Mouse (Mus musculus) embryonic fibroblast, embryonic 13.5 days (primary cell): Measurements from ENCODE around the gene Tex29.

Source experiments
- CTCF ChIP-seq: IDR thresholded peaks from 2 replicates; pipeline ENCODE4 v1.5.1; 2011; ENCODE audit warnings: mild to moderate bottlenecking, control low read depth, low read length, moderate library complexity, borderline replicate concordance; ENCODE audit not compliant: insufficient read depth
- POLR2A ChIP-seq: IDR thresholded peaks from 2 replicates; pipeline ENCODE4 v1.6.1; 2011; ENCODE audit warnings: low read depth, mild to moderate bottlenecking, control low read depth, low read length, moderate library complexity

GRCm38 (mm10) chr8:11815206-11815605 is 25.1 kb upstream of the Tex29 start:
- TF ChIP-seq CTCF (0 out of 2 replicates have a peak, but pooled peaks have one; percentile 23), POLR2A (no peak)
